Mouse (Mus musculus) heart, embryonic 10.5 days (tissue): ENCODE data around the gene Ifna14. TPM values are rescaled to one million over a fixed set of nuclear protein-coding genes. Genes with fewer than 3 reads are reported as not detected.
"Not testable (repeated sequence)": the region's sequence is repeated elsewhere in the genome, so short reads cannot be mapped to it uniquely, and the experiment has no call there.

ENCODE experiments used
- DNase-seq: peaks from one replicate; pipeline ENCODE4 v3.0.0-alpha.2; 2017; ENCODE audit warnings: low spot score
- H3K27ac ChIP-seq: fragments of 300-500 bp; sonication (generic); 2 replicates; pipeline ENCODE4 v1.5.1; 2016; ENCODE audit warnings: mild to moderate bottlenecking
- H3K27me3 ChIP-seq: fragments of 300-500 bp; sonication (generic); 2 replicates; pipeline ENCODE4 v1.6.1; 2016; ENCODE audit warnings: mild to moderate bottlenecking; ENCODE audit not compliant: poor library complexity, insufficient read depth, severe bottlenecking
- H3K36me3 ChIP-seq: fragments of 300-500 bp; sonication (generic); 2 replicates; pipeline ENCODE4 v1.6.1; 2016; ENCODE audit warnings: mild to moderate bottlenecking, moderate library complexity
- H3K4me1 ChIP-seq: fragments of 300-500 bp; sonication (generic); 2 replicates; pipeline ENCODE4 v1.6.1; 2016; ENCODE audit warnings: mild to moderate bottlenecking
- H3K4me3 ChIP-seq: fragments of 300-500 bp; sonication (generic); 2 replicates; pipeline ENCODE4 v1.5.1; 2016; ENCODE audit warnings: mild to moderate bottlenecking, moderate library complexity
- H3K9me3 ChIP-seq: fragments of 300-500 bp; sonication (generic); 2 replicates; pipeline ENCODE4 v1.6.1; 2016; ENCODE audit warnings: mild to moderate bottlenecking, moderate library complexity
- WGBS: fragments of 180-500 bp; shearing (Covaris S2); methylation state at CpG from one replicate; pipeline ENCODE4 v1.1.7; 2016; 5-methylcytosine and 5-hydroxymethylcytosine counted together
- polyA plus RNA-seq: library from polyadenylated mRNA; unstranded; fragments of >200 nt; fragmentation: Nextera tagmentation; extraction: Ambion mirVana; gene quantifications from 2 replicates; pipeline ENCODE4 v1.2.1, GENCODE M21; 2016

Ifna14 gene
- polyA plus RNA-seq = not detected in 2 replicates

DNA sequence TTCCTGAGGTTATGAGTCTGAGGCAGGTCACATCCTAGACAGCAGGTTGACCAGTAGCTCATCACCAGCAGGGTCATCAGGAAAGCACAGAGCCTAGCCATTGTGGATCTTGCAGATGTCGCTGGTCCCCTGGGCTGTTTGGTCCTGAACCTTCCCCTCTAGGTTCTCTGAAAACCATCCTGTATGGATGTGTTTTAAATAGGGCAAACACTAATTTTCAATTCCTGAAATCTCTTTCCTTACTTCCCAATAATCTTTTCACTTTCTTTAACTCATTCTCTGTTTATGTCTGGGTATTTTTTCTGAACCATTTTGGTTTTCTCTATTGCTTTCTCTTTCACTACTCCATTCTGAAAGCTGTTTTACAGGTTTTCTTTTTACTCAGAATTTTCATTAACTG, at the start of gene Ifna14:
Ifna14 (minus strand) TSS at position 101 of the 400 bp plus-strand sequence.
- no peak for DNase-seq
- H3K27ac ChIP-seq = no peak within 1 kb of the TSS
- H3K36me3 ChIP-seq = no peaks in the 10 kb centered on the region
- WGBS = 67% methylated on average over 1 of the region's 1 CpGs
- H3K27me3 ChIP-seq = no peaks in the 10 kb centered on the region
- no peaks in the 10 kb centered on the region for H3K9me3 ChIP-seq
- no peaks in the 10 kb centered on the region for H3K4me1 ChIP-seq
- no peak within 1 kb of the TSS for H3K4me3 ChIP-seq

DNA sequence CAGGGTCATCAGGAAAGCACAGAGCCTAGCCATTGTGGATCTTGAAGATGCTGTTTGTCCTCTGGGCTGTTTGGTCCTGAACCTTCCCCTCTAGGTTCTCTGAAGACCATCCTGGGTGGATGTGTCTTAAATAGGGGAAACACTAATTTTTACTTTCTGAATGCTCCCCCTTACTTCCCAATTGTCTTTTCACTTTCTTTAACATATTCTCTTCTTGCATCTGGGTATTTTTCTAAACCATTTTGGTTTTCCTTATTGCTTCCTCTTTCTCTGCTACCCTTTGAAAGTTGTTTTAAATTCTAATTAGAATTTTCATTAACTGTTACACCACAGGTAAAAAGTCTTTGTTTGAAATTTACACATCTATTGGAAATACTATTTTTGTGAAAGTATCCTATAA, 31.7 kb upstream of the Ifna14 start, which contains the start of gene Ifna12:
Ifna12 (minus strand) TSS at position 101 of the 400 bp plus-strand sequence.
- Histone ChIP-seq H3K36me3 (no peaks in the 10 kb centered on the region), H3K27ac (no peak within 1 kb of the TSS), H3K27me3 (no peaks in the 10 kb centered on the region), H3K9me3 (no peaks in the 10 kb centered on the region), H3K4me1 (no peaks in the 10 kb centered on the region), H3K4me3 (no peak within 1 kb of the TSS)
- DNase-seq = no peak

DNA sequence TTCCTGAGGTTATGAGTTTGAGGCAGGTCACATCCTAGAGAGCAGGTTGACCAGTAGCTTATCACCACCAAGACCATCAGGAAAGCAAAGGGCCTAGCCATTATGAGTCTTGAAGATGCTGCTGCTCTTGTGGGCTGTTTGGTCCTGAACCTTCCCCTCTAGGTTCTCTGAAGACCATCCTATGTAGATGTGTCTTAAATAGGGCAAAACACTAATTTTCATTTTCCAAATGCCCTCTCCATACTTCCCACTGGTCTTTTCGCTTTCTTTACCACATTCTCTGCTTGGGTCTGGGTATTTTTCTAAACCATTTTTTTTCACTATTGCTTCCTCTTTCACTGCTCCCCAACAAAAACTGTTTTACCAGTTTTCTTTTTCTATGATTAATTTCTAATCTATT, 20.7 kb upstream of the Ifna14 start, which contains the start of gene Ifna9:
Ifna9 (minus strand) TSS at position 101 of the 400 bp plus-strand sequence.
- no peak for DNase-seq
- Histone ChIP-seq H3K4me1 (no peaks in the 10 kb centered on the region), H3K36me3 (no peaks in the 10 kb centered on the region), H3K27me3 (no peaks in the 10 kb centered on the region), H3K4me3 (no peak within 1 kb of the TSS), H3K27ac (no peak within 1 kb of the TSS), H3K9me3 (no peaks in the 10 kb centered on the region)
- WGBS = 74% methylated on average over 1 of the region's 1 CpGs

DNA sequence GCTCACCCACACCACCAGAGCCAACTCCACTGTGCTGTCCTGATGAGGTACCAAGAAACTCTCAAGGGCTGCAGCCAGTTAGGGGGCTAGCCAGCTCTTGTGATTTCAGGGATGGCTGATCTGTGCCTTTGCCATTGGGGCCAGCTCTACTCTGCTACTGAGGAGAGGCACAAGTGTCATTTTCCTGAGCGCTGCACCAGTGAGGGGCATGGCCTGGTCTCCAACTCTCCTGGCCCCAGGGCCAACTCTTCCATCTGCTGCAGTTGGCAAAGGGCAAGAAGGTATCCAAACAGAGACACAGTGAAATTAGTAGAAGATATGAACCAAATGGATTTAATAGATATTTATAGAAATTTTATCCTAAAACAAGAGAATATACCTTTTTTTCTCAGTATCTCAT, 9.8 kb downstream of the Ifna14 start:
- no peaks in the 10 kb centered on the region for H3K9me3 ChIP-seq
- WGBS = 94% methylated on average over 1 of the region's 1 CpGs
- DNase-seq = no peak

DNA sequence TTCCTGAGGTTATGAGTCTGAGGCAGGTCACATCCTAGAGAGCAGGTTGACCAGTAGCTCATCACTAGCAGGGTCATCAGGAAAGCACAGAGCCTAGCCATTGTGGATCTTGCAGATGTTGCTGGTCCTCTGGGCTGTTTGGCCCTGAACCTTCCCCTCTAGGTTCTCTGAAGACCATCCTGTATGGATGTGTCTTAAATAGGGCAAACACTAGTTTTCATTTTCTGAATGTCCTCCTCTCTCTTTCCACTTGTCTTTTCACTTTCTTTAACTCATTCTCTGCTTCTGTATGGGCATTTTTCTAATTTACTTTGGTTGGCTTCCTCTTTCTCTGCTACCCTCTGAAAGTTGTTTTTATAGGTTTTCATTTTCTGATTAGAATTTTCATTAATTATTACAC, 13.5 kb downstream of the Ifna14 start, which contains the start of gene Ifna15:
Ifna15 (minus strand) TSS at position 101 of the 400 bp plus-strand sequence.
- H3K9me3 ChIP-seq, H3K4me3 ChIP-seq, DNase-seq, H3K4me1 ChIP-seq, H3K36me3 ChIP-seq, H3K27ac ChIP-seq, H3K27me3 ChIP-seq: not testable (repeated sequence)

More for the DNA sequence above, 9.8 kb downstream of the Ifna14 start:
- Histone ChIP-seq H3K4me3 (no peak overlapping the region), H3K27ac (no peak overlapping the region), H3K4me1 (no peaks in the 10 kb centered on the region), H3K36me3 (no peaks in the 10 kb centered on the region), H3K27me3 (no peaks in the 10 kb centered on the region)

DNA sequence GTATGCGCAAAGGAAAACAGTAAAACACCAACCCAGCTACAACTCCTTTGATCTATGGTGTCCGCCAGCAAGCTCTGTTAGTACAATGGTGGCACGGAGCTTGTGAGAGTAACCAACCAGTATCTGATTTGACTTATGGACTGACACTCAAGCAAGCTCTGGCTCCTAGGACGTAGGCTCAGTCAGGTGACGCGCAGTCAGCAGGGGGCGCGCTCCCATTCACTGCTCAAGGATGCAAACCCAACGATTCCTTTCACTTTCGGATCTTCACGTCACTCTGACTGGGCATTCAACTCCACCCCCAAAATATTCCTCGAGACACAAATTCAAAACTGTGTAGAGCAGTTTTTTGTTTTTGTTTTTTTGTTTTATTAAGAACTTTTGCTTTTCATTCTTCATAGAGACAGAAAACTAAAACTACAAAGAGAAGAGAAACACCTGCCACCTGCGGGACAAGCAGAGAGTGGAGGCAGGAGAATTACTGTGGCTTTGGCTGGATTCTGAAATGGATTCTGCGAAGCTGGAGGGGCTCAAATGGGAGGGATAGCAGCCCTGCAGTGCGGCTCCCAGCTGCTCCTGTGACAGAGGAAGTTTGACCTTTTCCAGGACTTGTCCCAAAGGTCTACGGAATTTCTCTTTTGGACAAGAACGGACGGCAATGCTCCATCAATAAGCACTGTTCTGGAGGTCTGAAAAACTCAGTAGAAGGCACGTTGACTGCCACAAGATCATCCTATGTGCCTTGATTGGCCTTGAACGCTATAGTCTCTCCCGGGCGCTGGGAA, 21.2 kb downstream of the Ifna14 start:
- DNase-seq = peak; percentile 85
- WGBS = 31% methylated on average over 22 of the region's 22 CpGs
- peak overlapping the region; percentile 53 for H3K4me3 ChIP-seq
- H3K4me1 ChIP-seq = peaks cover 4% of the 10 kb centered on the region; the same call in 1 of the 2 replicates
- no peaks in the 10 kb centered on the region for H3K36me3 ChIP-seq
- peak overlapping the region; percentile 43; the same call in 1 of the 2 replicates for H3K27ac ChIP-seq
- H3K9me3 ChIP-seq = no peaks in the 10 kb centered on the region
- no peaks in the 10 kb centered on the region for H3K27me3 ChIP-seq

DNA sequence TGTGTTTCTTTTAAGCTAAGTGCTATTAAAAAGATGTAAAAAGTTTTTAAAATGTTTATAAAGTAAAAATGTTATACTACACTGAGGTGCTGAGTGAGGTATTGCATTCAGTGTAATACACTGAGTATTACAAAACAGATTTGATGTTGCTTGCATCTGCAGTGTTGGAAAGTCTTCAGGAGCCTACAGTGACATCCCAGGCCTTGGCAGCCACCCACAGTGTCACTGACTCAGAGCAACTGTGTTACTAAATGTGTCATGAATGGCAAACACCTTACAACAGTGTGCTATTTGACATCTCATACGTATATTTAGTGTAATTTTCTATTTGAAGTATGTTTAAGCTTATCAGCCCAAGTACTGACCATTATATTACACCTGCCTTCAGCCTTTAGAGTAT, 23.6 kb downstream of the Ifna14 start:
- Histone ChIP-seq H3K27ac (no peak overlapping the region), H3K4me3 (no peak overlapping the region), H3K27me3 (no peaks in the 10 kb centered on the region), H3K36me3 (no peaks in the 10 kb centered on the region), H3K9me3 (no peaks in the 10 kb centered on the region), H3K4me1 (peaks cover 4% of the 10 kb centered on the region; the same call in 1 of the 2 replicates)
- WGBS = 71% methylated on average over 1 of the region's 1 CpGs
- DNase-seq = no peak

DNA sequence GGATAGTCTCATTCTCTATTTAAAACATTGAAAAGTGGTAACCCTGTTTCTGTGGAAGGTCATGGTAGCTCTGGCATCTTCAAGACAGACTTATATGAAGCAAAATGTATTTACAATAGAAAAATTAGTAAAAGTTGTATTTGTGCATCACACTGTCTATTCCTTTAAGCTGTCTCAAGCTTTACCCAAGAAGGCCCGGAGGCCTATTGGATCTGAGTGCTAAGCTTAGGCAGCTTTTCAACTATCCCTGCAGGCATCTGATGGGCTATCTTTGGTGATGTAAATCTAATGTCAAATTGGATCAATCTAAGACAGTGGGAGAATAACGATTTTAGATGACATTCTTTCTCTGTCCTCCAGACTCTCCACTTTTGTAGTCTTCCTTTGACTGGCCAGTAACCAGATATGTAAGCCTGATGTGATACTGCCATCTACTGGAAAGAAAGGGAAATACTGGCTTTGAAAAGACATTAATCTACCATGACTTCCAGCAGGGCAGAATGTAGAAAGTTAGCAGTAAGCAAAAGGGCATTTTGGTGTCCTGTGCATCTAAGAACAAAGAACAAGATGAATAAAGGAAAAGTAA, 27.9 kb downstream of the Ifna14 start:
- Histone ChIP-seq H3K9me3 (no peaks in the 10 kb centered on the region), H3K27me3 (no peaks in the 10 kb centered on the region), H3K27ac (no peak overlapping the region), H3K4me1 (no peaks in the 10 kb centered on the region), H3K4me3 (no peak overlapping the region), H3K36me3 (no peaks in the 10 kb centered on the region)
- no peak for DNase-seq
- WGBS = 47% methylated on average over 2 of the region's 2 CpGs

DNA sequence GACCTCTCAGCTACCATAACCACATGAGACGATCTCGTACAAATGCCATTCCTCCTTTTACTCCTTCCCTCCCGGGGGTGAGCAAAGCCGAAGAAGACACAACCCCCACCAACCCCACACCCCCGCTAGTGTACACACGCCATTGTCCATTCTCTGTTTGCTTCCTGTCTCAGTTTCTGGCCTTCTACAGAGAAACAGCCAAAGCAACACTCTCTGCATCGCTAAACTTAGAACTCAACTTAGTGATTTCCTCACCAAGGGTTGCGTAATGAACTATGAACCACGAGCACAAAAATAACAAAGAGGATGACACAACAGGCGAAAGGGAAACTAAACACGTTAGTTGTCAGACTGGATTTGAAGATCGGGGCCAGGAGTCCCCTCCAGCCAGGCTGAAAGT, 34.3 kb downstream of the Ifna14 start:
- Histone ChIP-seq H3K27me3 (no peaks in the 10 kb centered on the region), H3K27ac (no peak overlapping the region), H3K36me3 (no peaks in the 10 kb centered on the region), H3K4me3 (no peak overlapping the region), H3K4me1 (no peaks in the 10 kb centered on the region), H3K9me3 (no peaks in the 10 kb centered on the region)
- 60% methylated on average over 12 of the region's 12 CpGs for WGBS
- DNase-seq = no peak

DNA sequence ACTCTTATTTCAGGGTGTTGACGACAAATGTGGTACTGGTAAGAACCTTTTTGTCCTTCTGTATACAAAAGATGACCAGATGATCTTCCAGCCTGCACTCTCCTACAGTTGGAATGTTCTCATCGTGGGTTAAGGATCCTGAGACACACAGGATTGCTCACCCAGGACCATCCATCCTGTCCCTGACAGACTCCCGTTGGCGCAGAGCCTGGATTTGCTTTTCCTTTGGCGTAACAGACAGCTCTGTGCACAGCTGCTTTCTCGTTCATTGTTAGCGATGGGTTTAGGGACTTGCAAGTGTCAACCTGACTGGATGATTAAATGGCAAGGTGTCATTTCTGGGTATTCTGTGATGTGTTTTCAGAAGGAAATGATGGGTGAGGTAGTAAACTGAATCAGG, 35.0 kb downstream of the Ifna14 start:
- H3K4me3 ChIP-seq = no peak overlapping the region
- H3K9me3 ChIP-seq = no peaks in the 10 kb centered on the region
- 77% methylated on average over 7 of the region's 7 CpGs for WGBS
- no peaks in the 10 kb centered on the region for H3K36me3 ChIP-seq
- no peak for DNase-seq
- no peaks in the 10 kb centered on the region for H3K27me3 ChIP-seq
- H3K27ac ChIP-seq = no peak overlapping the region
- H3K4me1 ChIP-seq = no peaks in the 10 kb centered on the region

DNA sequence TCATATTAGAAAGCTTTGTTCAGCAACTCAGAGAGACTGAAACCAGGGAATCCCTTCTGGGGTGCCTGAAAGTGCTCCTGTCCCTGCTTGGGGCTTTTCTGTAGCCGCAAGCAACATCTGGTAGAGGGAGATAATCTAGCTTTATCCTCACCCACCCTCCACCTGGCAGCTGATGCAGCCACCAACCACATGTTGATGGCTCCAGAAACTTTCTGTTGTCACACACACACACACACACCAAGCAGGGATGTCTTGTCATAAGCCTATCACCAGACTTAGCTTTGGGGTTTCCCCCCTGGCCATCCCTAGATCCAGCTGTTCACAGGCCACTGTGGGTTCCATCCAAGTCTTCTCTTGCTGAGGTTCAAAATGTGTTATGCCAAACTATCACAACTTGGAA, 35.9 kb downstream of the Ifna14 start:
- no peaks in the 10 kb centered on the region for H3K9me3 ChIP-seq
- H3K4me3 ChIP-seq = no peak overlapping the region
- H3K27me3 ChIP-seq = no peaks in the 10 kb centered on the region
- H3K4me1 ChIP-seq = no peaks in the 10 kb centered on the region
- 71% methylated on average over 1 of the region's 1 CpGs for WGBS
- no peaks in the 10 kb centered on the region for H3K36me3 ChIP-seq
- no peak overlapping the region for H3K27ac ChIP-seq
- no peak for DNase-seq

DNA sequence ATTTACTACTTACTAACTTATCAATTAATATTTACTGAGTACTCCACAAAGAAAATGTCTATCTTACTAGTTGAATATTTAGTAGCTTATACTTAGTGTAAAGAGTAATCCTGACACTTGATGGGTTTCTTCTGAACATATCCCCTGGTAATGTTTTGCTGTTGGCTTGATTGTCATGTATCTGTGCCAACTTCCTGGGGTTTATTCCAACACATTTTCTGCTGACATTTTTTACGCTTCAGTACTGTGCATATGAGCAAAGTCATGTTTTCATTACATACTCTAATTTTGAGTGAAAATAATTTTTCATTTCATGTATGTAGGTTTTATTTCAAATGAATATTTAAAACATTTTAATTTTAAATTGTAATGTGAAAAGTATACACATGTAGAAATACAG, 36.7 kb downstream of the Ifna14 start:
- no peak for DNase-seq
- no peaks in the 10 kb centered on the region for H3K4me1 ChIP-seq
- no peaks in the 10 kb centered on the region for H3K27me3 ChIP-seq
- H3K27ac ChIP-seq = no peak overlapping the region
- H3K9me3 ChIP-seq = no peaks in the 10 kb centered on the region
- no peaks in the 10 kb centered on the region for H3K36me3 ChIP-seq
- H3K4me3 ChIP-seq = no peak overlapping the region
- WGBS = 87% methylated on average over 1 of the region's 1 CpGs

DNA sequence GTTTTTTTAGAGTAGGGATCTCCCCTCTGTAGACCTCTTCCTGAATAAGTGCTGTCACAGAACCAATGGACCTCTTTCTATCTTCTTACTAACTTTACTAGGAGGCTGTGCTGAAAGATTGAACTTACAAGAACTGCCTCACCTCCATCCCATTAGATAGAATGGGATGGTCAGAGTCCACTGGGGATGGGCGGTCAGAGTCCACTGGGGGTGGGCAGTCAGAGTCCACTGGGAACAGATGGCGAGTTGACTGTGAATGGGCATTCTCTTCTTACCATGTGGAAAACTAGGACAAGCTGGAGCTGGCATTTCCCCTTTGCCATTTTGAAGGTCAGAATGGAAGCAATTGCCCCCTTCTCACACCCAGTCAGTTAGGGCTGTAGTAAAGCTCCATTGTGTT, 38.1 kb downstream of the Ifna14 start:
- Histone ChIP-seq H3K36me3 (no peaks in the 10 kb centered on the region), H3K27ac (no peak overlapping the region), H3K27me3 (no peaks in the 10 kb centered on the region), H3K4me3 (no peak overlapping the region), H3K9me3 (no peaks in the 10 kb centered on the region), H3K4me1 (no peaks in the 10 kb centered on the region)
- WGBS = 84% methylated on average over 2 of the region's 2 CpGs
- no peak for DNase-seq
